Mouse (Mus musculus) testis, adult 2 months (tissue): ENCODE results near the gene Heatr4.

Source experiments
- CTCF ChIP-seq: fragments of 200-500 bp; IDR thresholded peaks from 2 replicates; pipeline ENCODE4 v1.5.1; 2012; ENCODE audit warnings: low read depth, mild to moderate bottlenecking, inconsistent platforms, low read length, moderate library complexity; ENCODE audit not compliant: control insufficient read depth, insufficient read depth, insufficient replicate concordance
- POLR2A ChIP-seq: fragments of 200-500 bp; IDR thresholded peaks from 2 replicates; pipeline ENCODE4 v1.6.1; 2012; ENCODE audit warnings: low read depth, mild to moderate bottlenecking, inconsistent platforms, low read length, moderate library complexity; ENCODE audit not compliant: control insufficient read depth

DNA sequence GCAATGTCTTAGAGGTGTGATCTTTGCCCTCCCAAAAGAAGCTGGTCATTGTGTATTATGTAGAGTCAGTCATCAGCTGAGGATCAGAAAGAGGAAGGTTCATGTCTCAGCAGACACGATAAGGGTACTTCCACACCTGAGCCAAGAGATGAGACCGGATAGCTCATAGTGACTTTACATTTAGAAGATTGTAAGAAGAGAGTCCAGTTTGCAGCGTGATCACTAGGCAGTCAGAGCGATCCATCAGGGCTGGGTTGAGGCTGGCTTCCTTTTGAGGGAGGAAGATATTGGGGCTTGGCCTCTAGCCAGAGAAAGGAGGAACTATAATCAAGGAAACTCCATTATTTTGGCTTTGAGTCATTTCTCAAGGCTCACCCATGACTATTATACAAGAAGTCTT, 56.9 kb downstream of the Heatr4 start:
- TF ChIP-seq POLR2A (no peak), CTCF (no peak)
